23 mouse cellular contexts compared by ENCODE assay signal in the genomic region with DNA sequence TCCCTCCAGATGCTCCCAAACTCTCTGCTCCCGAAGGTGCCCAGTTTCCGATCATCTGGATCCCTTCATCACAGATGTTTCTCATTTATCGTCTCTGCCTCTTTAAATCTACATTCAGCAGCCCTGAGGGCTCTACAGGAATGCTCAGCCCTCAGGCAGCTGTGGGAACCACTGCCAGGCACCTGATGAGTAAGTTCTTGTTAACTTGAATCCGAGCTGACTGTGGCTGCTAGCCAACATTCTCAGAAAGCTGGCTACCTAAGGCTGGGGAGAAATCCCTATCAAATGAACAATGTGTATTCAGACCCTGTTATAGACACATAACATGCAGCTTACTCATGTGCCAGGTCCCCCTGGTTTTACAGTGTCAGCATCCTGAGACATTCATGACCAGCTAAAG. TPM values are rescaled to one million over a fixed set of nuclear protein-coding genes. Genes with fewer than 3 reads are reported as not detected.
DNase-seq lines count a peak whose midpoint lies in the region; ATAC-seq and TF ChIP-seq lines count a peak whose summit lies in the region.
"Had no signal": no experiment of that assay in that cellular context is flagged by ENCODE, and none has a peak within 500 bp of the region (broad histone marks: within the 10 kb centered on the region; RNA-seq: fewer than 3 reads in every experiment).

No protein-coding gene starts in this region.

- H3K4me1 ChIP-seq in heart, embryonic 16.5 days (ENCODE audit: control insufficient read depth, insufficient read depth, low read length): peaks cover 11% of the 10 kb centered on the region; the same call in 1 of the 2 replicates
- peaks cover 5 to 21% of the 10 kb centered on the region in 2 experiments for H3K4me1 ChIP-seq in MEL (ENCODE audit: control insufficient read depth in 1 of 2, insufficient read depth in 2 of 2, low read length in 2 of 2)
- peaks cover 14% of the 10 kb centered on the region for H3K4me1 ChIP-seq in embryonic facial prominence, embryonic 14.5 days (ENCODE audit: control insufficient read depth, insufficient read depth, low read length)
- H3K4me1 ChIP-seq in limb, embryonic 14.5 days (ENCODE audit: control insufficient read depth, insufficient read depth, low read length): peaks cover 22% of the 10 kb centered on the region
- H3K4me1 ChIP-seq in cerebellum, adult 2 months (ENCODE audit: control insufficient read depth, insufficient read depth, low read length): no peaks in the 10 kb centered on the region
- H3K4me1 ChIP-seq: forebrain, embryonic 15.5 days; midbrain, embryonic 15.5 days; neural tube, embryonic 12.5 days had no signal

- WGBS in heart, embryonic 16.5 days: 36% methylated on average over 4 of the region's 4 CpGs
- WGBS in embryonic facial prominence, embryonic 14.5 days: 15% methylated on average over 4 of the region's 4 CpGs
- 13% methylated on average over 4 of the region's 4 CpGs for WGBS in limb, embryonic 14.5 days
- WGBS in cerebellum, adult 2 months: 64% methylated on average over 4 of the region's 4 CpGs

- H3K27ac ChIP-seq in heart, embryonic 16.5 days (ENCODE audit: low read length): peak overlapping the region; percentile 25; the same call in 1 of the 2 replicates
- no peak overlapping the region for H3K27ac ChIP-seq in MEL (ENCODE audit: control insufficient read depth, low read depth, low read length)
- H3K27ac ChIP-seq in embryonic facial prominence, embryonic 14.5 days (replicated peaks; ENCODE audit: low read depth, low read length): peak overlapping the region; percentile 63; the same call in 1 of the 2 replicates
- peak overlapping the region; percentile 67 for H3K27ac ChIP-seq in limb, embryonic 14.5 days (replicated peaks; ENCODE audit: low read depth, low read length)
- no peak overlapping the region for H3K27ac ChIP-seq in cerebellum, adult 2 months (ENCODE audit: insufficient read depth, low read length)
- H3K27ac ChIP-seq: forebrain, embryonic 15.5 days; gastrocnemius, adult 2 months; heart, adult 2 months; hindbrain, embryonic 12.5 days; intestine, embryonic 15.5 days; kidney, postnatal 0 days; liver, embryonic 15.5 days; midbrain, embryonic 15.5 days; neural tube, embryonic 12.5 days had no signal

- intact Hi-C loops in heart, postnatal 36 days (cut with DNase I): no loop called here

- no peaks in the 10 kb centered on the region for H3K36me3 ChIP-seq in heart, embryonic 16.5 days (ENCODE audit: control insufficient read depth, insufficient read depth)
- H3K36me3 ChIP-seq in MEL (ENCODE audit: control insufficient read depth in 1 of 2, insufficient read depth in 2 of 2, low read length in 2 of 2): peaks cover 0 to 7% of the 10 kb centered on the region in 2 experiments; a peak in 2 of 4 replicates
- peaks cover 4% of the 10 kb centered on the region; the same call in 1 of the 2 replicates for H3K36me3 ChIP-seq in embryonic facial prominence, embryonic 14.5 days (ENCODE audit: control insufficient read depth, insufficient read depth, low read length)
- peaks cover 5% of the 10 kb centered on the region for H3K36me3 ChIP-seq in limb, embryonic 14.5 days (ENCODE audit: control insufficient read depth, insufficient read depth, low read length)
- H3K36me3 ChIP-seq: intestine, embryonic 15.5 days; midbrain, embryonic 15.5 days; neural tube, embryonic 12.5 days had no signal

- H3K9ac ChIP-seq in heart, embryonic 16.5 days (ENCODE audit: low read length): 0 out of 2 replicates have a peak overlapping the region, but pooled peaks have one; percentile 37
- no peak overlapping the region for H3K9ac ChIP-seq in MEL (ENCODE audit: control insufficient read depth, low read depth, low read length, poor library complexity, severe bottlenecking)
- H3K9ac ChIP-seq in embryonic facial prominence, embryonic 14.5 days (ENCODE audit: low read depth, low read length): no peak overlapping the region
- H3K9ac ChIP-seq in limb, embryonic 14.5 days (ENCODE audit: low read depth, low read length, severe bottlenecking): no peak overlapping the region
- H3K9ac ChIP-seq: forebrain, embryonic 15.5 days; hindbrain, embryonic 12.5 days; intestine, embryonic 15.5 days; liver, embryonic 15.5 days; midbrain, embryonic 15.5 days; neural tube, embryonic 12.5 days had no signal

- H3K27me3 ChIP-seq in heart, embryonic 16.5 days (ENCODE audit: control insufficient read depth, insufficient read depth, low read length): no peaks in the 10 kb centered on the region
- H3K27me3 ChIP-seq in MEL (ENCODE audit: control insufficient read depth in 1 of 2, insufficient read depth in 2 of 2, low read length in 2 of 2): no peaks in the 10 kb centered on the region
- no peaks in the 10 kb centered on the region for H3K27me3 ChIP-seq in embryonic facial prominence, embryonic 14.5 days (replicated peaks; ENCODE audit: control insufficient read depth, insufficient read depth, low read length)
- no peaks in the 10 kb centered on the region for H3K27me3 ChIP-seq in limb, embryonic 14.5 days (ENCODE audit: control insufficient read depth, insufficient read depth, low read length)
- no peaks in the 10 kb centered on the region for H3K27me3 ChIP-seq in cerebellum, adult 2 months (ENCODE audit: control insufficient read depth, insufficient read depth, low read length)
- H3K27me3 ChIP-seq: forebrain, embryonic 15.5 days; hindbrain, embryonic 12.5 days; intestine, embryonic 15.5 days; midbrain, embryonic 15.5 days; neural tube, embryonic 12.5 days had no signal

- H3K4me2 ChIP-seq in heart, embryonic 16.5 days (ENCODE audit: low read depth, low read length): no peak overlapping the region
- H3K4me2 ChIP-seq in embryonic facial prominence, embryonic 14.5 days (ENCODE audit: low read depth, low read length): no peak overlapping the region
- no peak overlapping the region for H3K4me2 ChIP-seq in limb, embryonic 14.5 days (replicated peaks; ENCODE audit: low read depth, low read length, severe bottlenecking)
- H3K4me2 ChIP-seq: forebrain, embryonic 15.5 days; hindbrain, embryonic 12.5 days; intestine, embryonic 15.5 days; liver, embryonic 15.5 days; midbrain, embryonic 15.5 days; neural tube, embryonic 12.5 days had no signal

- H3K9me3 ChIP-seq in heart, embryonic 16.5 days (replicated peaks; ENCODE audit: control insufficient read depth, low read length): no peaks in the 10 kb centered on the region
- H3K9me3 ChIP-seq in MEL (replicated peaks; ENCODE audit: insufficient read depth, low read length): no peaks in the 10 kb centered on the region
- no peaks in the 10 kb centered on the region for H3K9me3 ChIP-seq in embryonic facial prominence, embryonic 14.5 days (ENCODE audit: control insufficient read depth, low read length)
- H3K9me3 ChIP-seq in limb, embryonic 14.5 days (ENCODE audit: control insufficient read depth, low read length): no peaks in the 10 kb centered on the region
- H3K9me3 ChIP-seq: forebrain, embryonic 15.5 days; hindbrain, embryonic 12.5 days; intestine, embryonic 15.5 days; liver, embryonic 15.5 days; midbrain, embryonic 15.5 days; neural tube, embryonic 12.5 days had no signal

- TF ChIP-seq CTCF in MEL (IDR thresholded peaks at IDR 0.05 in 2 of 3, conservative IDR thresholded peaks at IDR 0.05 in 1 of 3; ENCODE audit: control insufficient read depth in 1 of 3, insufficient read depth in 1 of 3, low read depth in 2 of 3, low read length in 3 of 3, poor library complexity in 1 of 3, severe bottlenecking in 1 of 3): no peak
- TF ChIP-seq CTCF in cerebellum, adult 2 months (IDR thresholded peaks at IDR 0.05; ENCODE audit: borderline replicate concordance, insufficient read depth, low read depth, low read length): no peak

- H3K79me2 ChIP-seq in MEL (ENCODE audit: control insufficient read depth, insufficient read depth, low read length, poor library complexity): no peaks in the 10 kb centered on the region

- DNase-seq in heart, postnatal 36 days: no peak
- peak; percentile 28 for DNase-seq in MEL (ENCODE audit: low read depth, low spot score)
- peak; percentile 95 for DNase-seq in embryonic facial prominence, embryonic 14.5 days (ENCODE audit: low spot score)
- DNase-seq in limb, embryonic 14.5 days (ENCODE audit: low spot score): peak; percentile 92
- DNase-seq in cerebellum, adult 2 months: no peak
- no peak for DNase-seq in spleen, adult 12 weeks (ENCODE audit: low spot score)
- no peak for DNase-seq in layer of hippocampus, adult 11-12 months (ENCODE audit: low spot score)
- DNase-seq: adrenal gland, postnatal 25 days; cerebellum, adult 9-11 months; gastrocnemius, adult 2 months; heart, adult 2 months; layer of hippocampus, adult 9-11 months; right cerebral cortex, postnatal 25 days had no signal

- H3K4me3 ChIP-seq in heart, embryonic 16.5 days (ENCODE audit: low read length): no peak overlapping the region
- no peak overlapping the region for H3K4me3 ChIP-seq in MEL (ENCODE audit: control insufficient read depth in 1 of 2, insufficient read depth in 1 of 2, low read depth in 2 of 2, low read length in 2 of 2)
- H3K4me3 ChIP-seq in embryonic facial prominence, embryonic 14.5 days (ENCODE audit: low read depth, low read length): no peak overlapping the region
- H3K4me3 ChIP-seq in limb, embryonic 14.5 days (replicated peaks; ENCODE audit: low read length): no peak overlapping the region
- no peak overlapping the region for H3K4me3 ChIP-seq in cerebellum, adult 2 months (replicated peaks; ENCODE audit: insufficient read depth, low read depth, low read length)
- H3K4me3 ChIP-seq: forebrain, embryonic 15.5 days; gastrocnemius, adult 2 months; heart, adult 2 months; hindbrain, embryonic 12.5 days; intestine, embryonic 15.5 days; liver, embryonic 15.5 days; midbrain, embryonic 15.5 days; neural tube, embryonic 12.5 days had no signal

- TF ChIP-seq EP300 in MEL (IDR thresholded peaks at IDR 0.05; ENCODE audit: low read depth in 1 of 2, low read length in 2 of 2): no peak

- 0 out of 2 replicates have a peak, but pooled peaks have one; percentile 33 for ATAC-seq in heart, embryonic 16.5 days (replicated peaks; ENCODE audit: extremely low read depth, insufficient read depth, low FRiP score)
- ATAC-seq in embryonic facial prominence, embryonic 14.5 days (ENCODE audit: low read depth): peak; percentile 78
- ATAC-seq in limb, embryonic 14.5 days (ENCODE audit: low FRiP score, low read depth): peak; percentile 85
- ATAC-seq: activated CD4-positive, CD25-positive, alpha-beta regulatory T cell, adult 4 months; CD4-positive, CD25-positive, alpha-beta regulatory T cell, adult 4 months; forebrain, embryonic 15.5 days; intestine, embryonic 15.5 days; midbrain, embryonic 15.5 days had no signal

- TF ChIP-seq RAD21 in MEL (IDR thresholded peaks at IDR 0.05; ENCODE audit: low read depth, low read length): no peak

- no peak for TF ChIP-seq POLR2A in MEL (IDR thresholded peaks at IDR 0.05; ENCODE audit: control insufficient read depth in 1 of 2, insufficient read depth in 1 of 2, low read depth in 1 of 2, low read length in 2 of 2, poor library complexity in 1 of 2)
- TF ChIP-seq POLR2A in limb, embryonic 14.5 days (IDR thresholded peaks at IDR 0.05; ENCODE audit: borderline replicate concordance, extremely low read depth, insufficient read depth, insufficient read length): no peak
- TF ChIP-seq POLR2A in cerebellum, adult 2 months (IDR thresholded peaks at IDR 0.05; ENCODE audit: borderline replicate concordance, insufficient read depth, low read length): no peak

RNA-seq across cellular contexts. Expression of a gene that starts 9.7 kb away (rescaled TPM):
- polyA plus RNA-seq in heart, embryonic 16.5 days (2015; fragmentation: Nextera tagmentation; extraction: Ambion mirVana): 55.1 and 60.6 TPM in 2 replicates
- total RNA-seq in heart, postnatal 36 days (2021): 10 to 100 TPM; 12.5 to 15.6 TPM
- total RNA-seq in MEL (2012; rRNA removed): 128 and 183 TPM in 2 replicates
- polyA plus RNA-seq in MEL (2012; ENCODE audit: insufficient read depth in 1 of 2, insufficient read length in 2 of 2, low read depth in 1 of 2, low replicate concordance in 2 of 2, missing spikeins in 1 of 2): 100 to 1,000 TPM in 1 of 2 experiments, not detected in 1; 125 TPM
- polyA plus RNA-seq in embryonic facial prominence, embryonic 14.5 days (2014; fragmentation: Nextera tagmentation; extraction: Ambion mirVana): 77.6 and 92.2 TPM in 2 replicates
- 62.5 and 80.3 TPM in 2 replicates for polyA plus RNA-seq in limb, embryonic 14.5 days (2012; rRNA removed)
- polyA plus RNA-seq in limb, embryonic 14.5 days (2014; fragmentation: Nextera tagmentation; extraction: Ambion mirVana): 91.5 and 95.6 TPM in 2 replicates
- polyA plus RNA-seq in cerebellum, adult 2 months (2012; rRNA removed): 40.2 and 46.8 TPM in 2 replicates

RNA-seq across cellular contexts. Expression of a gene that starts 20.9 kb away (rescaled TPM):
- 0.06 and 0.08 TPM in 2 replicates for polyA plus RNA-seq in heart, embryonic 16.5 days (2015; fragmentation: Nextera tagmentation; extraction: Ambion mirVana)
- not detected for total RNA-seq in heart, postnatal 36 days (2021)
- not detected in 2 replicates for total RNA-seq in MEL (2012; rRNA removed)
- not detected for polyA plus RNA-seq in MEL (2012; ENCODE audit: insufficient read depth in 1 of 2, insufficient read length in 2 of 2, low read depth in 1 of 2, low replicate concordance in 2 of 2, missing spikeins in 1 of 2)
- polyA plus RNA-seq in embryonic facial prominence, embryonic 14.5 days (2014; fragmentation: Nextera tagmentation; extraction: Ambion mirVana): 0.25 TPM in 1 of 2 replicates, not detected in the other
- polyA plus RNA-seq in limb, embryonic 14.5 days (2012; rRNA removed): 0.11 and 0.36 TPM in 2 replicates
- polyA plus RNA-seq in limb, embryonic 14.5 days (2014; fragmentation: Nextera tagmentation; extraction: Ambion mirVana): 0.17 and 0.80 TPM in 2 replicates
- polyA plus RNA-seq in cerebellum, adult 2 months (2012; rRNA removed): 0.18 TPM in 1 of 2 replicates, not detected in the other
- total RNA-seq: gastrocnemius, adult 2 months; heart, adult 2 months had no signal
- polyA plus RNA-seq: activated CD4-positive, CD25-positive, alpha-beta regulatory T cell, adult 4 months; CD4-positive, CD25-positive, alpha-beta regulatory T cell, adult 4 months; liver, embryonic 15.5 days; neural tube, embryonic 12.5 days had no signal

RNA-seq across cellular contexts. Expression of a gene that starts 21.0 kb away (rescaled TPM):
- polyA plus RNA-seq in heart, embryonic 16.5 days (2015; fragmentation: Nextera tagmentation; extraction: Ambion mirVana): 1.1 and 1.5 TPM in 2 replicates
- total RNA-seq in heart, postnatal 36 days (2021): 1 to 10 TPM in 1 of 2 experiments, under 1 TPM in 1; 0.95 to 1.0 TPM
- total RNA-seq in MEL (2012; rRNA removed): 3.5 and 6.4 TPM in 2 replicates
- polyA plus RNA-seq in MEL (2012; ENCODE audit: insufficient read depth in 1 of 2, insufficient read length in 2 of 2, low read depth in 1 of 2, low replicate concordance in 2 of 2, missing spikeins in 1 of 2): 1 to 10 TPM in 1 of 2 experiments, not detected in 1; 5.1 TPM
- polyA plus RNA-seq in embryonic facial prominence, embryonic 14.5 days (2014; fragmentation: Nextera tagmentation; extraction: Ambion mirVana): 2.9 and 3.2 TPM in 2 replicates
- 4.1 and 4.8 TPM in 2 replicates for polyA plus RNA-seq in limb, embryonic 14.5 days (2012; rRNA removed)
- 2.7 and 3.5 TPM in 2 replicates for polyA plus RNA-seq in limb, embryonic 14.5 days (2014; fragmentation: Nextera tagmentation; extraction: Ambion mirVana)
- 3.6 and 3.7 TPM in 2 replicates for polyA plus RNA-seq in cerebellum, adult 2 months (2012; rRNA removed)
- polyA plus RNA-seq: activated CD4-positive, CD25-positive, alpha-beta regulatory T cell, adult 4 months; CD4-positive, CD25-positive, alpha-beta regulatory T cell, adult 4 months had no signal

RNA-seq across cellular contexts. Expression of a gene that starts 28.3 kb away (rescaled TPM):
- 11.2 and 14.8 TPM in 2 replicates for polyA plus RNA-seq in heart, embryonic 16.5 days (2015; fragmentation: Nextera tagmentation; extraction: Ambion mirVana)
- total RNA-seq in heart, postnatal 36 days (2021): 10 to 100 TPM; 13.8 to 13.9 TPM
- total RNA-seq in MEL (2012; rRNA removed): 7.5 and 7.7 TPM in 2 replicates
- polyA plus RNA-seq in MEL (2012; ENCODE audit: insufficient read depth in 1 of 2, insufficient read length in 2 of 2, low read depth in 1 of 2, low replicate concordance in 2 of 2, missing spikeins in 1 of 2): 10 to 100 TPM in 1 of 2 experiments, not detected in 1; 12.8 TPM
- polyA plus RNA-seq in embryonic facial prominence, embryonic 14.5 days (2014; fragmentation: Nextera tagmentation; extraction: Ambion mirVana): 12.5 and 13.2 TPM in 2 replicates
- polyA plus RNA-seq in limb, embryonic 14.5 days (2012; rRNA removed): 47.9 and 56.9 TPM in 2 replicates
- polyA plus RNA-seq in limb, embryonic 14.5 days (2014; fragmentation: Nextera tagmentation; extraction: Ambion mirVana): 18.2 and 19.1 TPM in 2 replicates
- polyA plus RNA-seq in cerebellum, adult 2 months (2012; rRNA removed): 87.8 and 117 TPM in 2 replicates

Comparison
In these comparisons a context has a peak if more than half of its experiments do, and no peak if none do; other contexts are left out.
1. ATAC-seq: peak in every context shown above with its lines; median percentile 85 in limb, embryonic 14.5 days; 78 in embryonic facial prominence, embryonic 14.5 days; 33 in heart, embryonic 16.5 days.
2. H3K27ac ChIP-seq: peak in heart, embryonic 16.5 days (single experiment), embryonic facial prominence, embryonic 14.5 days (single experiment) and limb, embryonic 14.5 days (single experiment); none in MEL (single experiment) and cerebellum, adult 2 months (single experiment).
3. DNase-seq: peak in MEL (single experiment), embryonic facial prominence, embryonic 14.5 days (single experiment) and limb, embryonic 14.5 days (single experiment); none in heart, postnatal 36 days (0 of 2), cerebellum, adult 2 months (0 of 2), spleen, adult 12 weeks (single experiment) and layer of hippocampus, adult 11-12 months (single experiment).